Mouse (Mus musculus) liver, embryonic 13.5 days (tissue): ENCODE data around the gene Foxd3. TPM values are rescaled to one million over a fixed set of nuclear protein-coding genes. Genes with fewer than 3 reads are reported as not detected.
A peak's percentile ranks its signal among the peaks of the same experiment; 100 is the strongest.

Experiments
- ATAC-seq: fragments of 200-750 bp; cut with Nextera tagmentation; 2 replicates; pipeline ENCODE4 v1.8.0; 2017; ENCODE audit warnings: low read depth, mild to moderate bottlenecking, moderate number of reproducible peaks, moderate library complexity
- DNase-seq: peaks from one replicate; pipeline ENCODE4 v3.0.0; 2022
- H3K27ac ChIP-seq: fragments of 300-500 bp; sonication (generic); 2 replicates; pipeline ENCODE4 v1.5.1; 2015; ENCODE audit warnings: moderate library complexity, mild to moderate bottlenecking, inconsistent platforms
- H3K27me3 ChIP-seq: fragments of 300-500 bp; sonication (generic); 2 replicates; pipeline ENCODE4 v1.6.1; 2015; ENCODE audit warnings: mild to moderate bottlenecking, inconsistent platforms
- H3K36me3 ChIP-seq: fragments of 300-500 bp; sonication (generic); 2 replicates; pipeline ENCODE4 v1.6.1; 2015; ENCODE audit warnings: mild to moderate bottlenecking, inconsistent platforms
- H3K4me1 ChIP-seq: fragments of 300-500 bp; sonication (generic); replicated peaks from 2 replicates; pipeline ENCODE4 v1.6.1; 2015; ENCODE audit warnings: inconsistent platforms
- H3K4me2 ChIP-seq: fragments of 300-500 bp; sonication (generic); 2 replicates; pipeline ENCODE4 v1.6.1; 2015; ENCODE audit warnings: inconsistent platforms, mild to moderate bottlenecking, moderate library complexity
- H3K4me3 ChIP-seq: fragments of 300-500 bp; sonication (generic); replicated peaks from 2 replicates; pipeline ENCODE4 v1.5.1; 2015; ENCODE audit warnings: mild to moderate bottlenecking, inconsistent platforms
- H3K9ac ChIP-seq: fragments of 300-500 bp; sonication (generic); 2 replicates; pipeline ENCODE4 v1.6.1; 2015; ENCODE audit warnings: mild to moderate bottlenecking, inconsistent platforms
- H3K9me3 ChIP-seq: fragments of 300-500 bp; sonication (generic); replicated peaks from 2 replicates; pipeline ENCODE4 v1.6.1; 2016; ENCODE audit warnings: inconsistent platforms
- WGBS: fragments of 180-500 bp; shearing (Covaris S2); methylation state at CpG from one replicate; pipeline ENCODE4 v1.1.7; 2015; ENCODE audit not compliant: insufficient replicate concordance; 5-methylcytosine and 5-hydroxymethylcytosine counted together
- polyA plus RNA-seq: library from polyadenylated mRNA; unstranded; fragments of >200 nt; fragmentation: Nextera tagmentation; extraction: Ambion mirVana; gene quantifications from 2 replicates; pipeline ENCODE4 v1.2.1, GENCODE M21; 2015

Gene Foxd3
- polyA plus RNA-seq, 1 experiment from 2014 or later, result not detected

DNA sequence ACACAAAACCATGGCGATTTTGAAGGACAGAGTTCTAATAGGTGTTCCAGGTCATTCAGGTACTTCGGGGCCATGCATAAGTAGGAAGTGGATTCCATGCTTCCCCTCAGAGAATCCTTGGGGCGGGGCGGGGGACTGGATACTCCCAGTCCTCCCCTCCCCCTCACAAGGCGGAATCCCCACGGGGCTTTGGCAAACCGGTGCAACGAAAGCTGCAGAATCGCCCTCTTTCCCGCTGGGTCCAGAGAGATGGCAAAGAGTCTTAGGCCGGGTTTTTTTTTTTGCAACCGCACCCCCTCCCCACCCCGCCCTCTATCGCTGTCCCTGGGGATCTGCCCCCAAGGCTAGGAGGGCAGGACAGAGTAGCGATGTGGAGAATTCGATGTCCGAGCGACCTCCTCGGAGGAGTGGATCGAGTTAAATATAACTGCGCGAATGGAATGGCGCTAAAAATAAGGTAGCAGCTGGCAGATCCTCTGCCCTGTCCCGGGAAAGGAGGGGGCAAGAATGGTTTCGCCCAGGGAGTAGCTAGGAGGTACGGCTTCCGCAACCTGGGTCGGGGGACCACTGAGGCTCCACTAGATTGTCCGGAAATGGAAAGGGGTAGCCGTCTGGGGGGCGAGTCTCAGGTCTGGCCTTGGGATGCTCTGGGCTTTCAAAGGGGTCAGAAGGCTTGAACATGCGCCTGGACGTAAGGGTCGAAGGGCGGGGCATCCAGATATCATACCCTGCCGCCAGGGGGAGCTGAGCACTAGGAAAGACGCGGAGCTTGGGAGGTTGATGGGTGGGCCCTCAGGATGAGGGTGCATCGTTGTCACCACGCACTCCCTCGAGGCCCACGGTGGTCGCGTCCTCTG lies 5.8 kb upstream of the Foxd3 start:
- Histone ChIP-seq H3K27ac (no peak overlapping the region), H3K9me3 (no peaks in the 10 kb centered on the region), H3K4me3 (no peak overlapping the region), H3K4me1 (0 out of 2 replicates have a peak, but pooled peaks cover 3% of the 10 kb centered on the region), H3K4me2 (no peak overlapping the region), H3K27me3 (peaks cover 88% of the 10 kb centered on the region), H3K9ac (no peak overlapping the region), H3K36me3 (no peaks in the 10 kb centered on the region)
- no peak for ATAC-seq
- 4% methylated on average over 44 of the region's 44 CpGs for WGBS
- DNase-seq, result no peak

DNA sequence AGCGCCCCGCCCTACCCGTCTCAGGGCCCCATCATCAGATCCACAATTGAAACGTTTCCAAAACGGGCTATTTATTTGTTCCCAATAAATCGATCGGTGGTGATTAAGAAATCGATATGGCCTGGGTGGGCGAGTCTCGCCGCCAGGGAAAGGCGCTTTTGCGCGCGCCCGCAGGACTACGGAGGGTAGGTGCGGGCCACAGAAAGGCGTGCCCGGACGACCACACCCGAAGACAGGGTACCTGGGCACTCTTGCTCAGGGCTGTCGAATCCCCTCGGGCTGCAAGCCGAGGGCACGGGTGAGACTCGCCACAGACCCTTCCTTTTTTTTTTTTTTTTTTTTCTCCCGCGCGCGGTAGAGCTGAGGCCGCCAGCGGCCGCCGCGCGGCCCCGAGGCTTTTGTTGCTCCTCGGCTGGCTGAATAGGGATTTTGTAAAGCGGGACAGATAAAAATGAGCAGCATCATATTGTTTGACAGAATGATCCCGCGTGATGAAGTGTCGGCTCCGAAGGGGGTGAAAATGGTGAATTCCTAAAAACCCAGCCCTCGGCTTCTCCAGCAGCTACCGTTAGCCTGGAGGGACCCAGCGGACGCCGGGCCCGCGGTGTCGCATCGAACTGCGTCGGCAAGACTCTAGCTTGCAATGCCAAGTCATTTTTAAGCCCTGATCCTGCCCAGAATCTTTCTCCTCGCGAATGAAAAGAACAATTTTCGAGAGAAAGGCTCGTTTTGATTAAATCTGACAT lies 5.0 kb upstream of the Foxd3 start:
- Histone ChIP-seq H3K27me3 (peaks cover 96% of the 10 kb centered on the region), H3K4me2 (peak overlapping the region; percentile 5; the same call in 1 of the 2 replicates), H3K4me3 (no peak overlapping the region; the same call in 1 of the 2 replicates), H3K9me3 (no peaks in the 10 kb centered on the region), H3K36me3 (no peaks in the 10 kb centered on the region), H3K9ac (no peak overlapping the region), H3K27ac (no peak overlapping the region), H3K4me1 (peaks cover 8% of the 10 kb centered on the region; the same call in 1 of the 2 replicates)
- no peak for ATAC-seq
- DNase-seq, result no peak
- WGBS, result 3% methylated on average over 59 of the region's 59 CpGs

DNA sequence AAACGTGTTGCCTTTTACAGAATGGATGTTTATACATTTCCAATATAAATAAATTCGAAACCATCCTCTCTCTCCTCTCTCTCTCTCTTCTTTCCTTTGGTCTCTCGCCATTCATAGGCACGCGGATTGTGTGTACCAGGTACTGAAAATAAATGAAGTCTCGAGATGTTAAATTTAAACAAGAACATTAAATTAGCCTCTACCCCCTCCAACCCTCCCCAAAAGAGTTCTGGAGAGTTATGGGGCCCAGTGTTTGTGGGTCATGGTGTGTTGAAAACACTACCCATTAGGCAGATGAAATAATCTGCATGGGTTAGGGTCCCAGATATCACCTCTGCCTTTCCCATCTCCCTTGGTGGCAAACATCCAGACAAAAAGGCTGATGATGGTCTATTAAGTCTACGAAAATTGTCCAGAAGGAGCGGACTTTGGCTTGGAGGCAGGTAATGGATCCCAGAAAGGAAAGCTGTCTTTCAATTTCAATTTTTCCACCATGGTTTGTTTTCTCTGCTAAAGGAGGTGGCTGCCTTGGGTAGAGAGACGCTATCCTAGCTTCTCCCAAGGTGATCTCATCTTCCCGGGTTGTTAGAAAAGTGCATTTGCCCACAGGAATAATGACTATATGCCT lies 4.2 kb upstream of the Foxd3 start:
- ATAC-seq (no peak), DNase-seq (no peak)
- Histone ChIP-seq H3K9me3 (no peaks in the 10 kb centered on the region), H3K27me3 (peaks cover 98% of the 10 kb centered on the region), H3K4me3 (no peak overlapping the region), H3K4me2 (no peak overlapping the region), H3K36me3 (no peaks in the 10 kb centered on the region), H3K27ac (no peak overlapping the region), H3K4me1 (peaks cover 15% of the 10 kb centered on the region; the same call in 1 of the 2 replicates), H3K9ac (no peak overlapping the region)
- WGBS, result 14% methylated on average over 10 of the region's 10 CpGs

DNA sequence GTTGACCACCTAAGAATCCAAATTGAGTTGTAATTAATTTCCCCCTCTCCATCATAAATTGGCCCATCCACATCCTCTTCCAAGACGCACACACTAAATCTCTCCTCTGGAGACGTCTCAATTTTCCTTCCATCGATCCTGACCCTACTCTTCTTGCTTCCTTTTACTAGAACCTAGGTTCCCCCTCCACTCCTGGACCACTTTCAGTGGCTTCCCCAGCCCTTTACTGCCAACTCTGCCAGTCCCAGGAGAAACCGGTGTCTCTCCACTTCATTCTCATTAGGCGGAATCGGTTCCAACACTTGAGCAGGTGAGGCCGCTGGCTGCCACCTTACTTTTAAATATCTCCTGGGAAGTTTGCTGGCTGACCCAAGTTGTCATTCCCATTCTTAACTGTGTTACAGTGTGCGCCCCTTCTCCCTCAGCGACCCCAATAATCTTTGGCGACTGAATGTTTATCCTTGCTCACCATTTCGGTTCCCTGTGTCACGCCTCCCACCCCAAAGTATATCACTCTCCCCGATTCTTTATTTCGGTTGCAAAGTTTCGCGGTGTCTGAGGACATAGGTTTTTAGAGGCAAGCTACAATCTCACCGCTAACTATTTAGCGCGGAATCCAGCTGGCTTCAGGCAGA lies 3.4 kb upstream of the Foxd3 start:
- Histone ChIP-seq H3K27ac (no peak overlapping the region), H3K27me3 (peaks cover 100% of the 10 kb centered on the region), H3K4me1 (peaks cover 21% of the 10 kb centered on the region; the same call in 1 of the 2 replicates), H3K4me2 (no peak overlapping the region), H3K9ac (no peak overlapping the region), H3K4me3 (no peak overlapping the region), H3K36me3 (no peaks in the 10 kb centered on the region), H3K9me3 (no peaks in the 10 kb centered on the region)
- ATAC-seq (no peak), DNase-seq (no peak)
- whole genome bisulfite sequencing, result 3% methylated on average over 19 of the region's 19 CpGs

- peaks cover 100% of the 10 kb centered on the region for H3K27me3 ChIP-seq
- H3K4me1 ChIP-seq, result peaks cover 21% of the 10 kb centered on the region; the same call in 1 of the 2 replicates
- H3K9ac ChIP-seq, result no peak overlapping the region
- H3K27ac ChIP-seq, result no peak overlapping the region
- H3K4me3 ChIP-seq, result no peak overlapping the region
- 2% methylated on average over 25 of the region's 25 CpGs for WGBS
- DNase-seq (no peak), ATAC-seq (no peak)
- H3K4me2 ChIP-seq, result no peak overlapping the region
- no peaks in the 10 kb centered on the region for H3K36me3 ChIP-seq
- H3K9me3 ChIP-seq, result no peaks in the 10 kb centered on the region
Observed at GRCm38 (mm10) chr4:99653216-99653607, 2.9 kb upstream of the Foxd3 start.

DNA sequence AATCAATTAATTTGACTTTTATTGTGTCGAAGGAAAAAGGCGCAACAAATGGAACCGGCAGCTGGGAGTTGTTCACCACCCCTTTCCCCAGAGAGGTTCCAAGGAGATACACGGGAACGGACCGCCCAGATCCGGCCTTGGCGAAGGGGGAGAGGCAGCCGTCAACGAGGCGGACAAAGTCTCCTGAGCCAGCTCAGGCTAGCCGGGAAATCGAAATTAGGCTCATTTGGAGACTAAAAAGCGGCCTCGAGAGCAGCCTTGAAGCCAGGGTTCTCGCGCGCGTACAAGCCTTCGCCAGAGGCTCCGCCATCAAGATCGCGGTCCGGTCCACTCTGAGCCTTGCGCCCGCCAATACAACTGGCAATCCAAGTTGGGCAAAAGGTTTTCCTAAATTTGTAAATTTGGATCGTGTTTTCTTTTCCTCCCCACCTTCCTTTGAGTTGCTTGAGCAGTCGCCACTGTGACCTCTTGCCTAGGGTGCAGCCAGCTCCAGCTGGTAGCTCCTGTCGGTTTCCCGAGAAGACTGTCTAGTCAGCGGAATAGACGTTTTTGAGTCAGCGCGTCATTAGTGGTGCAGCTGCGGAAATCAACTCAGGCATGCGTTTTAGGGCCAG lies 2.4 kb upstream of the Foxd3 start:
- DNase-seq (no peak), ATAC-seq (no peak)
- Histone ChIP-seq H3K27me3 (peaks cover 98% of the 10 kb centered on the region), H3K4me1 (peaks cover 21% of the 10 kb centered on the region; the same call in 1 of the 2 replicates), H3K4me3 (no peak overlapping the region), H3K4me2 (no peak overlapping the region), H3K27ac (no peak overlapping the region), H3K36me3 (no peaks in the 10 kb centered on the region), H3K9me3 (no peaks in the 10 kb centered on the region), H3K9ac (no peak overlapping the region)
- 2% methylated on average over 36 of the region's 36 CpGs for WGBS

- no peak for ATAC-seq
- WGBS, result 4% methylated on average over 27 of the region's 27 CpGs
- Histone ChIP-seq H3K4me2 (no peak overlapping the region), H3K9ac (no peak overlapping the region), H3K27ac (no peak overlapping the region), H3K4me1 (peaks cover 21% of the 10 kb centered on the region; the same call in 1 of the 2 replicates), H3K9me3 (no peaks in the 10 kb centered on the region), H3K27me3 (peaks cover 98% of the 10 kb centered on the region), H3K36me3 (no peaks in the 10 kb centered on the region), H3K4me3 (no peak overlapping the region)
- DNase-seq, result no peak
Observed at GRCm38 (mm10) chr4:99654621-99655296, 1.3 kb upstream of the Foxd3 start.

- Histone ChIP-seq H3K4me1 (peaks cover 21% of the 10 kb centered on the region; the same call in 1 of the 2 replicates), H3K4me2 (peak overlapping the region; percentile 45), H3K9ac (no peak overlapping the region), H3K9me3 (no peaks in the 10 kb centered on the region), H3K27ac (no peak overlapping the region), H3K4me3 (peak overlapping the region; percentile 40), H3K36me3 (no peaks in the 10 kb centered on the region), H3K27me3 (peaks cover 98% of the 10 kb centered on the region)
- no peak for DNase-seq
- ATAC-seq, result no peak
- WGBS, result 2% methylated on average over 88 of the region's 92 CpGs
Observed at GRCm38 (mm10) chr4:99656605-99657429, 718 bp downstream of the Foxd3 start.

DNA sequence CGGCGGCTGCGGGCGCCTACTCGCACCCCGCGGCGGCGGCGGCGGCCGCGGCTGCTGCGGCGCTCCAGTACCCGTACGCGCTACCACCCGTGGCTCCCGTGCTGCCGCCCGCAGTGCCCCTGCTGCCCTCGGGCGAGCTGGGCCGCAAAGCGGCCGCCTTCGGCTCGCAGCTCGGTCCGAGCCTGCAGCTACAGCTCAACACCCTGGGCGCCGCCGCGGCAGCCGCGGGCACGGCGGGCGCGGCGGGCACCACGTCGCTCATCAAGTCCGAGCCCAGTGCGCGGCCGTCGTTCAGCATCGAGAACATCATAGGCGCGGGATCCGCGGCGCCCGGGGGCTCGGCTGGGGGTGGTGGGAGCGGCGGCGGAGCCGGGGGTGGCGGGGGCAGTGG lies 1.3 kb downstream of the Foxd3 start:
- no peak for DNase-seq
- ATAC-seq, result no peak
- peaks cover 98% of the 10 kb centered on the region for H3K27me3 ChIP-seq
- H3K9ac ChIP-seq, result no peak overlapping the region
- peak overlapping the region; percentile 45 for H3K4me2 ChIP-seq
- H3K36me3 ChIP-seq, result no peaks in the 10 kb centered on the region
- no peaks in the 10 kb centered on the region for H3K9me3 ChIP-seq
- peak overlapping the region; percentile 40 for H3K4me3 ChIP-seq
- 2% methylated on average over 34 of the region's 62 CpGs for WGBS
- peaks cover 21% of the 10 kb centered on the region; the same call in 1 of the 2 replicates for H3K4me1 ChIP-seq
- no peak overlapping the region for H3K27ac ChIP-seq
